Comparison of ENCODE assay signal across 8 mouse cellular contexts in genomic region chr19:11165172-11165571, GRCm38 (mm10). TPM values are rescaled to one million over a fixed set of nuclear protein-coding genes. Genes with fewer than 3 reads are reported as not detected.
DNase-seq lines count a peak whose midpoint lies in the region; ATAC-seq and TF ChIP-seq lines count a peak whose summit lies in the region.
"Had no signal": no experiment of that assay in that cellular context is flagged by ENCODE, and none has a peak within 500 bp of the region (broad histone marks: within the 10 kb centered on the region; RNA-seq: fewer than 3 reads in every experiment).

Gene 1700025F22Rik (minus strand): TSS chr19:11165320.

- no peak within 1 kb of the TSS for H3K9ac ChIP-seq in midbrain, postnatal 0 days (replicated peaks; ENCODE audit: low read length, poor library complexity, severe bottlenecking)
- H3K9ac ChIP-seq: intestine, embryonic 15.5 days had no signal

- no peak for TF ChIP-seq POLR2A in bone marrow, adult 2 months (IDR thresholded peaks at IDR 0.05; ENCODE audit: borderline replicate concordance, control insufficient read depth, low read depth, low read length)

- H3K27ac ChIP-seq in bone marrow, adult 2 months (ENCODE audit: control insufficient read depth, insufficient read depth, low read depth, low read length, poor library complexity), result no peak within 1 kb of the TSS
- H3K27ac ChIP-seq in midbrain, postnatal 0 days (ENCODE audit: low read depth, low read length), result no peak within 1 kb of the TSS
- H3K27ac ChIP-seq: intestine, embryonic 15.5 days had no signal

- no peak within 1 kb of the TSS for H3K4me3 ChIP-seq in bone marrow, adult 2 months (replicated peaks; ENCODE audit: control insufficient read depth, low read depth, low read length)
- no peak within 1 kb of the TSS for H3K4me3 ChIP-seq in midbrain, postnatal 0 days (ENCODE audit: low read depth, low read length)
- H3K4me3 ChIP-seq: intestine, embryonic 15.5 days had no signal

- peak; percentile 75 for TF ChIP-seq CTCF in bone marrow, adult 2 months (IDR thresholded peaks at IDR 0.05; ENCODE audit: control insufficient read depth, insufficient read depth, low read length)
- no peak for TF ChIP-seq CTCF in midbrain, postnatal 0 days (IDR thresholded peaks at IDR 0.05)

- H3K27me3 ChIP-seq in midbrain, postnatal 0 days (ENCODE audit: insufficient read depth, low read length), result no peaks in the 10 kb centered on the region
- H3K27me3 ChIP-seq: intestine, embryonic 15.5 days had no signal

- no peaks in the 10 kb centered on the region for H3K9me3 ChIP-seq in midbrain, postnatal 0 days (ENCODE audit: low read length)
- H3K9me3 ChIP-seq: intestine, embryonic 15.5 days had no signal

- H3K36me3 ChIP-seq in midbrain, postnatal 0 days (ENCODE audit: insufficient read depth, low read length), result no peaks in the 10 kb centered on the region
- H3K36me3 ChIP-seq: intestine, embryonic 15.5 days had no signal

- no peaks in the 10 kb centered on the region for H3K4me1 ChIP-seq in bone marrow, adult 2 months (ENCODE audit: control insufficient read depth, insufficient read depth, low read length)
- no peaks in the 10 kb centered on the region for H3K4me1 ChIP-seq in midbrain, postnatal 0 days (ENCODE audit: insufficient read depth, low read length)
- H3K4me1 ChIP-seq: intestine, embryonic 15.5 days had no signal

- H3K4me2 ChIP-seq in midbrain, postnatal 0 days (ENCODE audit: low read depth, low read length, poor library complexity, severe bottlenecking), result no peak within 1 kb of the TSS
- H3K4me2 ChIP-seq: intestine, embryonic 15.5 days had no signal

- peak; percentile 2 to 6 for DNase-seq in thymus, adult 18-20 months
- DNase-seq in thymus, postnatal 0 days (ENCODE audit: low spot score), result no peak
- peak; percentile 28 for DNase-seq in thymus, postnatal 4 days
- no peak for DNase-seq in urinary bladder, postnatal 4 days (ENCODE audit: low spot score in 2 of 2)
- no peak for DNase-seq in midbrain, postnatal 0 days (ENCODE audit: low spot score)

- WGBS in bone marrow, adult 2 months, result 25% methylated on average over 10 of the region's 10 CpGs
- 44% methylated on average over 10 of the region's 10 CpGs for WGBS in midbrain, postnatal 0 days

- ATAC-seq in megakaryocyte progenitor cell, adult 5-6 weeks (replicated peaks; ENCODE audit: poor library complexity), result peak; percentile 68
- no peak for ATAC-seq in midbrain, postnatal 0 days (ENCODE audit: low FRiP score)
- ATAC-seq: intestine, embryonic 15.5 days had no signal

RNA-seq across cellular contexts. Expression of gene 1700025F22Rik, which starts in this region (rescaled TPM):
- not detected in 2 replicates for polyA plus RNA-seq in thymus, postnatal 0 days (2015; fragmentation: Nextera tagmentation; extraction: Ambion mirVana)
- not detected in 2 replicates for polyA plus RNA-seq in bone marrow, adult 2 months (2011; ENCODE audit: insufficient read depth, insufficient read length, low replicate concordance, missing spikeins)
- not detected in 2 replicates for total RNA-seq in megakaryocyte progenitor cell, adult 5-6 weeks (2015)
- not detected in 2 replicates for total RNA-seq in megakaryocyte progenitor cell, adult 5-6 weeks (2017)
- total RNA-seq in midbrain, postnatal 0 days (2014; rRNA removed), result not detected in 2 replicates
- polyA plus RNA-seq in midbrain, postnatal 0 days (2015; fragmentation: Nextera tagmentation; extraction: Ambion mirVana), result not detected in 2 replicates
- polyA plus RNA-seq: intestine, embryonic 15.5 days had no signal

Comparison
In these comparisons a context has a peak if more than half of its experiments do, and no peak if none do; other contexts are left out.
1. DNase-seq: peak in thymus, adult 18-20 months (2 of 2) and thymus, postnatal 4 days (single experiment); none in thymus, postnatal 0 days (single experiment), urinary bladder, postnatal 4 days (0 of 2) and midbrain, postnatal 0 days (single experiment).
2. Peak in ATAC-seq in megakaryocyte progenitor cell, adult 5-6 weeks; RNA of the gene not detected or under 1 TPM.